Mouse (Mus musculus) cerebellum, adult 2 months (tissue): Measurements from ENCODE around the gene Fsip1.

Experiments
- CTCF ChIP-seq: fragments of 200-500 bp; IDR thresholded peaks from 2 replicates; pipeline ENCODE4 v1.5.1; 2011; ENCODE audit warnings: low read depth, mild to moderate bottlenecking, control low read depth, low read length, moderate library complexity, borderline replicate concordance; ENCODE audit not compliant: insufficient read depth
- POLR2A ChIP-seq: fragments of 200-500 bp; IDR thresholded peaks from 2 replicates; pipeline ENCODE4 v1.6.1; 2011; ENCODE audit warnings: low read length, control low read depth, borderline replicate concordance; ENCODE audit not compliant: insufficient read depth

- no peak for TF ChIP-seq CTCF
- no peak for TF ChIP-seq POLR2A
Observed at GRCm38 (mm10) chr2:118160547-118160946, 96.2 kb downstream of the Fsip1 start.
